Mouse (Mus musculus) MEL (cell line): ENCODE results near the gene Fam181a. TPM values are rescaled to one million over a fixed set of nuclear protein-coding genes. Genes with fewer than 3 reads are reported as not detected.

Experiments
- DNase-seq: peaks from one replicate; pipeline ENCODE4 v3.0.0; 2011; ENCODE audit warnings: low read depth, low spot score
- H3K27ac ChIP-seq: 2 replicates; pipeline ENCODE4 v1.5.1; 2012; ENCODE audit warnings: low read depth, mild to moderate bottlenecking, control low read depth, low read length, moderate library complexity; ENCODE audit not compliant: control insufficient read depth
- H3K27me3 ChIP-seq, 2 experiments: fragments of 150-350 bp in 1 of 2; sonication (generic) in 1 of 2; 2 replicates each; pipeline ENCODE4 v1.6.1; 2012; ENCODE audit warnings: low read length in 2 of 2, mild to moderate bottlenecking in 2 of 2, improper control_type of control experiment in 1 of 2, moderate library complexity in 1 of 2; ENCODE audit not compliant: insufficient read depth in 2 of 2, control insufficient read depth in 1 of 2
- H3K36me3 ChIP-seq, 2 experiments: 2 replicates each; pipeline ENCODE4 v1.6.1; 2012 to 2014; ENCODE audit warnings: low read length in 2 of 2, improper control_type of control experiment in 1 of 2, inconsistent platforms in 1 of 2, mild to moderate bottlenecking in 1 of 2; ENCODE audit not compliant: insufficient read depth in 2 of 2, control insufficient read depth in 1 of 2
- H3K4me1 ChIP-seq, 2 experiments: fragments of 150-350 bp in 1 of 2; sonication (generic) in 1 of 2; 2 replicates each; pipeline ENCODE4 v1.6.1; 2012; ENCODE audit warnings: low read length in 2 of 2, improper control_type of control experiment in 1 of 2, mild to moderate bottlenecking in 1 of 2; ENCODE audit not compliant: insufficient read depth in 2 of 2, control insufficient read depth in 1 of 2
- H3K4me3 ChIP-seq, 2 experiments: fragments of 150-350 bp in 1 of 2; sonication (generic) in 1 of 2; 2 replicates each; pipeline ENCODE4 v1.5.1; 2012; ENCODE audit warnings: low read depth in 2 of 2, low read length in 2 of 2, mild to moderate bottlenecking in 2 of 2, moderate library complexity in 2 of 2, control low read depth in 1 of 2, improper control_type of control experiment in 1 of 2; ENCODE audit not compliant: control insufficient read depth in 1 of 2, insufficient read depth in 1 of 2
- H3K79me2 ChIP-seq: 2 replicates; pipeline ENCODE4 v1.6.1; 2012; ENCODE audit warnings: mild to moderate bottlenecking, low read length, moderate library complexity; ENCODE audit not compliant: control insufficient read depth, poor library complexity, insufficient read depth
- H3K9ac ChIP-seq: 2 replicates; pipeline ENCODE4 v1.6.1; 2012; ENCODE audit warnings: low read depth, mild to moderate bottlenecking, control low read depth, low read length, moderate library complexity; ENCODE audit not compliant: control insufficient read depth, poor library complexity, severe bottlenecking
- H3K9me3 ChIP-seq: fragments of 150-350 bp; sonication (generic); replicated peaks from 2 replicates; pipeline ENCODE4 v1.6.1; 2012; ENCODE audit warnings: mild to moderate bottlenecking, low read length, improper control_type of control experiment, moderate library complexity; ENCODE audit not compliant: insufficient read depth
- CHD1 ChIP-seq: IDR thresholded peaks from 2 replicates; pipeline ENCODE4 v1.6.1; 2012; ENCODE audit warnings: low read depth, mild to moderate bottlenecking, inconsistent platforms, low read length, improper control_type of control experiment
- CHD2 ChIP-seq: IDR thresholded peaks from 2 replicates; pipeline ENCODE4 v1.6.1; 2011; ENCODE audit warnings: low read length, improper control_type of control experiment
- CTCF ChIP-seq, 3 experiments: IDR thresholded peaks in 2 of 3; conservative IDR thresholded peaks in 1 of 3; 2 replicates each; pipeline ENCODE4 v1.5.1; 2011 to 2012; ENCODE audit warnings: low read length in 3 of 3, low read depth in 2 of 3, mild to moderate bottlenecking in 2 of 3, improper control_type of control experiment in 1 of 3, inconsistent platforms in 1 of 3, mixed read lengths in 1 of 3, moderate library complexity in 1 of 3; ENCODE audit not compliant: control insufficient read depth in 1 of 3, insufficient read depth in 1 of 3, poor library complexity in 1 of 3, severe bottlenecking in 1 of 3
- E2F4 ChIP-seq: IDR thresholded peaks from 2 replicates; pipeline ENCODE4 v1.6.1; 2011; ENCODE audit warnings: low read depth, low read length, improper control_type of control experiment, borderline replicate concordance
- ELF1 ChIP-seq: IDR thresholded peaks from 2 replicates; pipeline ENCODE4 v1.6.1; 2014; ENCODE audit warnings: low read depth, mild to moderate bottlenecking, inconsistent platforms, low read length, improper control_type of control experiment, moderate library complexity
- ETS1 ChIP-seq: IDR thresholded peaks from 2 replicates; pipeline ENCODE4 v1.6.1; 2012; ENCODE audit warnings: low read depth, mild to moderate bottlenecking, inconsistent platforms, low read length, improper control_type of control experiment, moderate library complexity
- GABPA ChIP-seq: IDR thresholded peaks from 2 replicates; pipeline ENCODE4 v1.6.1; 2012; ENCODE audit warnings: low read depth, mild to moderate bottlenecking, inconsistent platforms, low read length, improper control_type of control experiment, moderate library complexity
- HCFC1 ChIP-seq: IDR thresholded peaks from 2 replicates; pipeline ENCODE4 v1.6.1; 2012; ENCODE audit warnings: low read depth, mild to moderate bottlenecking, inconsistent platforms, low read length, improper control_type of control experiment, moderate library complexity
- KAT2A ChIP-seq: conservative IDR thresholded peaks from 2 replicates; pipeline ENCODE4 v1.6.1; 2012; ENCODE audit warnings: low read depth, low read length, improper control_type of control experiment, inconsistent platforms
- MAFK ChIP-seq: IDR thresholded peaks from 2 replicates; pipeline ENCODE4 v1.6.1; 2011; ENCODE audit warnings: low read depth, mild to moderate bottlenecking, low read length, improper control_type of control experiment, borderline replicate concordance
- MAZ ChIP-seq: IDR thresholded peaks from 2 replicates; pipeline ENCODE4 v1.6.1; 2012; ENCODE audit warnings: low read depth, mild to moderate bottlenecking, inconsistent platforms, low read length, improper control_type of control experiment
- MXI1 ChIP-seq: IDR thresholded peaks from 2 replicates; pipeline ENCODE4 v1.6.1; 2011; ENCODE audit warnings: mild to moderate bottlenecking, low read depth, low read length, improper control_type of control experiment
- MYB ChIP-seq: IDR thresholded peaks from 2 replicates; pipeline ENCODE4 v1.6.1; 2011; ENCODE audit warnings: mild to moderate bottlenecking, low read depth, low read length, improper control_type of control experiment
- MYC ChIP-seq: IDR thresholded peaks from 2 replicates; pipeline ENCODE4 v1.6.1; 2011; ENCODE audit warnings: low read depth, mild to moderate bottlenecking, low read length, improper control_type of control experiment, moderate library complexity
- NELFE ChIP-seq: IDR thresholded peaks from 2 replicates; pipeline ENCODE4 v1.6.1; 2011; ENCODE audit warnings: low read depth, low read length, improper control_type of control experiment
- NRF1 ChIP-seq: IDR thresholded peaks from 2 replicates; pipeline ENCODE4 v1.6.1; 2014; ENCODE audit warnings: low read depth, mild to moderate bottlenecking, inconsistent platforms, low read length, improper control_type of control experiment, moderate library complexity; ENCODE audit not compliant: poor library complexity, insufficient read depth, severe bottlenecking
- POLR2A ChIP-seq, 2 experiments: IDR thresholded peaks; 2 replicates each; pipeline ENCODE4 v1.6.1; 2011 to 2012; ENCODE audit warnings: low read length in 2 of 2, mild to moderate bottlenecking in 2 of 2, control low read depth in 1 of 2, improper control_type of control experiment in 1 of 2, low read depth in 1 of 2, moderate library complexity in 1 of 2; ENCODE audit not compliant: control insufficient read depth in 1 of 2, insufficient read depth in 1 of 2, poor library complexity in 1 of 2
- POLR2AphosphoS2 ChIP-seq: IDR thresholded peaks from 2 replicates; pipeline ENCODE4 v1.6.1; 2011; ENCODE audit warnings: low read length, improper control_type of control experiment
- POLR2AphosphoS5 ChIP-seq: IDR thresholded peaks from 2 replicates; pipeline ENCODE4 v1.6.1; 2012; ENCODE audit warnings: low read depth, borderline replicate concordance, mild to moderate bottlenecking, inconsistent platforms, low read length, moderate library complexity, mixed read lengths
- RAD21 ChIP-seq: IDR thresholded peaks from 2 replicates; pipeline ENCODE4 v1.6.1; 2011; ENCODE audit warnings: mild to moderate bottlenecking, low read depth, low read length, improper control_type of control experiment
- RCOR1 ChIP-seq: IDR thresholded peaks from 2 replicates; pipeline ENCODE4 v1.6.1; 2012; ENCODE audit warnings: low read depth, mild to moderate bottlenecking, inconsistent platforms, low read length, improper control_type of control experiment
- SIN3A ChIP-seq: IDR thresholded peaks from 2 replicates; pipeline ENCODE4 v1.6.1; 2012; ENCODE audit warnings: low read length, improper control_type of control experiment, inconsistent platforms
- SMC3 ChIP-seq: IDR thresholded peaks from 2 replicates; pipeline ENCODE4 v1.6.1; 2011; ENCODE audit warnings: low read depth, low read length, improper control_type of control experiment
- TAL1 ChIP-seq: IDR thresholded peaks from 2 replicates; pipeline ENCODE4 v1.6.1; 2012; ENCODE audit warnings: mild to moderate bottlenecking, inconsistent platforms, low read length, moderate library complexity, mixed read lengths
- TBP ChIP-seq: IDR thresholded peaks from 2 replicates; pipeline ENCODE4 v1.8.0; 2011; ENCODE audit warnings: low read depth, low read length, improper control_type of control experiment
- TCF12 ChIP-seq: IDR thresholded peaks from 2 replicates; pipeline ENCODE4 v1.6.1; 2014; ENCODE audit warnings: low read depth, mild to moderate bottlenecking, inconsistent platforms, low read length, improper control_type of control experiment, moderate library complexity
- UBTF ChIP-seq: IDR thresholded peaks from 2 replicates; pipeline ENCODE4 v1.6.1; 2012; ENCODE audit warnings: low read depth, mild to moderate bottlenecking, inconsistent platforms, low read length, improper control_type of control experiment, moderate library complexity, borderline replicate concordance; ENCODE audit not compliant: insufficient read depth
- USF1 ChIP-seq: IDR thresholded peaks from 2 replicates; pipeline ENCODE4 v1.6.1; 2014; ENCODE audit warnings: low read depth, mild to moderate bottlenecking, inconsistent platforms, low read length, improper control_type of control experiment, moderate library complexity
- USF2 ChIP-seq, 2 experiments: IDR thresholded peaks; 2 replicates each; pipeline ENCODE4 v1.6.1; 2011 to 2012; ENCODE audit warnings: improper control_type of control experiment in 2 of 2, low read length in 2 of 2, borderline replicate concordance in 1 of 2, inconsistent platforms in 1 of 2, low read depth in 1 of 2, mild to moderate bottlenecking in 1 of 2; ENCODE audit not compliant: insufficient read depth in 1 of 2
- ZC3H11A ChIP-seq: IDR thresholded peaks from 2 replicates; pipeline ENCODE4 v1.6.1; 2012; ENCODE audit warnings: low read depth, mild to moderate bottlenecking, inconsistent platforms, low read length, improper control_type of control experiment
- ZKSCAN1 ChIP-seq: IDR thresholded peaks from 2 replicates; pipeline ENCODE4 v1.6.1; 2012; ENCODE audit warnings: low read depth, mild to moderate bottlenecking, inconsistent platforms, low read length, improper control_type of control experiment, moderate library complexity
- ZMIZ1 ChIP-seq: IDR thresholded peaks from 2 replicates; pipeline ENCODE4 v1.6.1; 2012; ENCODE audit warnings: low read depth, mild to moderate bottlenecking, inconsistent platforms, low read length, improper control_type of control experiment, moderate library complexity
- ZNF384 ChIP-seq: IDR thresholded peaks from 2 replicates; pipeline ENCODE4 v1.6.1; 2012; ENCODE audit warnings: low read depth, mild to moderate bottlenecking, inconsistent platforms, low read length, improper control_type of control experiment
- polyA plus RNA-seq, 2 experiments: library from polyadenylated mRNA; stranded (reverse) in 1 of 2; unstranded in 1 of 2; fragments of >175 nt in 1 of 2; fragments of >200 nt in 1 of 2; gene quantifications; 2 replicates each; pipeline versions ENCODE4 v1.2.1 to v1.2.4; 2012; ENCODE audit warnings: low replicate concordance in 2 of 2, low read depth in 1 of 2; ENCODE audit not compliant: insufficient read length in 2 of 2, insufficient read depth in 1 of 2, missing spikeins in 1 of 2
- total RNA-seq: library from RNA; depleted of rRNA; stranded (reverse); fragments of 300-350 nt; gene quantifications from 2 replicates; pipeline ENCODE4 v1.2.3, GENCODE M21; 2012

The Fam181a gene
- total and polyA plus RNA-seq, 3 experiments = not detected

DNA sequence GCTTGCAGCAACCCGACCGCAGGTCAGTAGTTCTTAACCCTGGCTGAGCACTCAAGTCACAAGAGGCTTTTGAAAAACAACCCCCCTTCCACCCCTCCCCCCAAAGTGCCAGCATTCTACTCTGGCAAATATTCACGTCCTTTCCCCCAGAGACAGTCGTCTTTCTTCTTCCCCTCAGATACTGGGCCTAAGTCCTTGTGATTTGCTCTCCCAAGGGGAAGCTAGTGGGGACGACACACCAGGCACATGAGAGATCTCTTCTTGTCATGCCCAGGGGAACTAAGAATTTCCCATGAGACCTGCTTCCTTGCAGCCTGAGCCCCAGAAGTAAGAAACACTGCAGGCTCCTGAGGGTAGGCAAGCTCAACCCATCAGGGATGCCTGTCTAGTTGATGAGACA is 36.6 kb downstream of the Fam181a start:
- Histone ChIP-seq H3K9ac (no peak overlapping the region), H3K4me3 (no peak overlapping the region), H3K4me1 (peaks cover 0 to 8% of the 10 kb centered on the region in 2 experiments; a peak in 2 of 4 replicates), H3K27ac (no peak overlapping the region), H3K36me3 (peaks cover 0 to 4% of the 10 kb centered on the region in 2 experiments; a peak in 2 of 4 replicates), H3K27me3 (no peaks in the 10 kb centered on the region), H3K79me2 (no peaks in the 10 kb centered on the region), H3K9me3 (no peaks in the 10 kb centered on the region)
- no peak for TF ChIP-seq MAZ
- no peak for DNase-seq

GRCm38 (mm10) chr12:103348506-103348905 is 37.7 kb downstream of the Fam181a start:
- H3K4me1 ChIP-seq = peaks cover 0 to 8% of the 10 kb centered on the region in 2 experiments; a peak in 2 of 4 replicates
- no peaks in the 10 kb centered on the region for H3K9me3 ChIP-seq
- no peak for TF ChIP-seq RCOR1
- TF ChIP-seq ZNF384 = no peak
- TF ChIP-seq ETS1 = no peak
- no peak for TF ChIP-seq USF2 (IDR thresholded peaks at IDR 0.05; ENCODE audit: borderline replicate concordance in 1 of 2, insufficient read depth in 1 of 2, low read depth in 1 of 2, low read length in 2 of 2)
- TF ChIP-seq E2F4 = no peak
- no peak for TF ChIP-seq MXI1
- TF ChIP-seq TBP = no peak
- no peak for TF ChIP-seq NELFE
- no peak for TF ChIP-seq CHD1
- TF ChIP-seq POLR2AphosphoS2 = no peak
- TF ChIP-seq USF1 = no peak
- TF ChIP-seq ZKSCAN1 = no peak
- TF ChIP-seq MAFK = no peak
- TF ChIP-seq GABPA = no peak
- TF ChIP-seq ZC3H11A = peak; percentile 60
- TF ChIP-seq RAD21 = peak; percentile 86
- no peak for TF ChIP-seq NRF1
- peak; percentile 90 for TF ChIP-seq SMC3
- TF ChIP-seq POLR2AphosphoS5 = no peak
- no peak for TF ChIP-seq CHD2
- TF ChIP-seq MAZ = no peak
- TF ChIP-seq MYB = no peak
- peak; percentile 94 for TF ChIP-seq MYC
- no peak for TF ChIP-seq KAT2A
- TF ChIP-seq HCFC1 = no peak
- TF ChIP-seq UBTF = no peak
- no peak for TF ChIP-seq POLR2A (IDR thresholded peaks at IDR 0.05; ENCODE audit: control insufficient read depth in 1 of 2, insufficient read depth in 1 of 2, low read depth in 1 of 2, low read length in 2 of 2, poor library complexity in 1 of 2)
- TF ChIP-seq SIN3A = no peak
- no peak for TF ChIP-seq ZMIZ1
- TF ChIP-seq TAL1 = no peak
- TF ChIP-seq CTCF (IDR thresholded peaks at IDR 0.05 in 2 of 3, conservative IDR thresholded peaks at IDR 0.05 in 1 of 3; ENCODE audit: control insufficient read depth in 1 of 3, insufficient read depth in 1 of 3, low read depth in 2 of 3, low read length in 3 of 3, poor library complexity in 1 of 3, severe bottlenecking in 1 of 3) = peak; percentile 84 to 97 (median 90)
- no peak for TF ChIP-seq TCF12
- no peak for TF ChIP-seq ELF1

More at GRCm38 (mm10) chr12:103348506-103348905, 37.7 kb downstream of the Fam181a start:
- Histone ChIP-seq H3K9ac (no peak overlapping the region), H3K27me3 (no peaks in the 10 kb centered on the region), H3K27ac (no peak overlapping the region), H3K4me3 (no peak overlapping the region), H3K36me3 (peaks cover 0 to 4% of the 10 kb centered on the region in 2 experiments; a peak in 2 of 4 replicates), H3K79me2 (no peaks in the 10 kb centered on the region)
- peak; percentile 80 for DNase-seq
